Mouse (Mus musculus): ENCODE results near the gene Ifngr1.
A peak's percentile ranks its signal among the peaks of the same experiment; 100 is the strongest.
"Not testable (repeated sequence)": the region's sequence is repeated elsewhere in the genome, so short reads cannot be mapped to it uniquely, and the experiment has no call there.

Ifngr1 gene

GRCm38 (mm10) chr10:19589626-19590025 is 2.1 kb upstream of the Ifngr1 start:
- no peak for DNase-seq

- DNase-seq = peak; percentile 19
Measured at GRCm38 (mm10) chr10:19591286-19591640, 486 bp upstream of the Ifngr1 start.

GRCm38 (mm10) chr10:19592556-19592955 is 807 bp downstream of the Ifngr1 start:
- peak; percentile 14 for DNase-seq

GRCm38 (mm10) chr10:19593296-19593695 is 1.5 kb downstream of the Ifngr1 start:
- DNase-seq = no peak

GRCm38 (mm10) chr10:19594201-19594905 is 2.6 kb downstream of the Ifngr1 start:
- DNase-seq = no peak

GRCm38 (mm10) chr10:19596866-19597265 is 5.1 kb downstream of the Ifngr1 start:
- DNase-seq = no peak

- no peak for DNase-seq
Measured at GRCm38 (mm10) chr10:19598091-19598490, 6.3 kb downstream of the Ifngr1 start.

- no peak for DNase-seq
Measured at GRCm38 (mm10) chr10:19599331-19600092, 7.8 kb downstream of the Ifngr1 start.

GRCm38 (mm10) chr10:19600093-19600420 is 8.3 kb downstream of the Ifngr1 start:
- DNase-seq = no peak

- DNase-seq = not testable (repeated sequence)
Measured at GRCm38 (mm10) chr10:19601502-19601901, 9.8 kb downstream of the Ifngr1 start.

- DNase-seq = no peak
Measured at GRCm38 (mm10) chr10:19603231-19603630, 11.5 kb downstream of the Ifngr1 start.

- peak; percentile 29 for DNase-seq
Measured at GRCm38 (mm10) chr10:19609125-19609524, 17.4 kb downstream of the Ifngr1 start.

GRCm38 (mm10) chr10:19611616-19612015 is 19.9 kb downstream of the Ifngr1 start:
- DNase-seq = no peak

GRCm38 (mm10) chr10:19613111-19613753 is 21.5 kb downstream of the Ifngr1 start:
- peak; percentile 10 for DNase-seq

GRCm38 (mm10) chr10:19619736-19620135 is 28.0 kb downstream of the Ifngr1 start:
- no peak for DNase-seq

- DNase-seq = no peak
Measured at GRCm38 (mm10) chr10:19621408-19622048, 29.8 kb downstream of the Ifngr1 start, which contains the start of gene Il22ra2. Il22ra2 (plus strand) TSS chr10:19621998.

- DNase-seq = no peak
Measured at GRCm38 (mm10) chr10:19624617-19625016, 32.9 kb downstream of the Ifngr1 start.

- no peak for DNase-seq
Measured at GRCm38 (mm10) chr10:19627342-19627741, 35.6 kb downstream of the Ifngr1 start.

GRCm38 (mm10) chr10:19627748-19628147 is 36.0 kb downstream of the Ifngr1 start:
- no peak for DNase-seq

GRCm38 (mm10) chr10:19631616-19632195 is 40.0 kb downstream of the Ifngr1 start:
- DNase-seq = no peak

GRCm38 (mm10) chr10:19638851-19639250 is 47.1 kb downstream of the Ifngr1 start:
- no peak for DNase-seq

- no peak for DNase-seq
Measured at GRCm38 (mm10) chr10:19639630-19640029, 47.9 kb downstream of the Ifngr1 start.

- DNase-seq = no peak
Measured at GRCm38 (mm10) chr10:19645119-19645518, 53.4 kb downstream of the Ifngr1 start.

All from embryo, embryonic 11 days (tissue).